Mouse (Mus musculus) thymus, adult 2 months (tissue): Measurements from ENCODE around the gene Fgf11.

Source experiments
- CTCF ChIP-seq: fragments of 200-500 bp; IDR thresholded peaks from 2 replicates; pipeline ENCODE4 v1.5.1; 2012; ENCODE audit warnings: mild to moderate bottlenecking, control low read depth, low read length, moderate library complexity, borderline replicate concordance; ENCODE audit not compliant: control insufficient read depth, poor library complexity, insufficient read depth; ENCODE audit errors: extremely low read depth
- POLR2A ChIP-seq: fragments of 200-500 bp; IDR thresholded peaks from 2 replicates; pipeline ENCODE4 v1.6.1; 2012; ENCODE audit warnings: mild to moderate bottlenecking, low read length, control low read depth, moderate library complexity; ENCODE audit not compliant: control insufficient read depth, poor library complexity, insufficient read depth; ENCODE audit errors: extremely low read depth

DNA sequence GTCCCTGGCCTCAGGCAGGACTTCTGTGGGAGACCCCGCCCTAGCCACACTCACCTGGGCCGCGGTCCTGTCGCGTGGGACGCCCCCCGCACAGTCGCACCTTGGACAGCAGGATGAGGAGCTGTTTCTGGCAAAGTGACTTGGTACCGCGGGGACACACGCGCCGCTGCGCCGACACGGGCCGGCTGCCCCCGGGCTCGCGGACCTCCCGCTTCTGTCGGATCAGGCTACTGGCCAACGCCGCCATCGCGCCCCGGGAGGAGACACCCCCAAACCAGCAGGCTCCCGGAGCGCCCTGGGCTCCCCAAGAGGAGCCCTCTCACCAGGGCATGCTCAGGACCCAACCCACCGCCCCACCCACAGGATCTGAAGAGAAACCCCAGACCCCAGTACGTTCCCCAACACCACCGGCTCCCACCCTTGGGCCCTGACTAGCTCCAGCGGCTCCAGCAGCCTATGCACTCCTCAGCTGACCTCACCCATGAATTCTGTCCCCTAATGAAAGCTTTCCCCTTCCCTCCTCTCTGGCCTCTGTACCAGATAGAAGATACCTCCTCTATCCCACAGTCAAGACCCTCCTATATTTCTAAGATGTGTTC lies at the start of gene Fgf11:
- TF ChIP-seq CTCF (no peak), POLR2A (no peak)
